Mouse (Mus musculus) brain, embryonic 14.5 days (tissue): ENCODE measurements around the gene Abcb10.

Experiments used
- CTCF ChIP-seq: fragments of 200-500 bp; IDR thresholded peaks from 2 replicates; pipeline ENCODE4 v1.5.1; 2012; ENCODE audit warnings: inconsistent platforms, mild to moderate bottlenecking, moderate library complexity, borderline replicate concordance; ENCODE audit not compliant: insufficient read depth, insufficient read length; ENCODE audit errors: extremely low read depth
- POLR2A ChIP-seq: fragments of 200-500 bp; IDR thresholded peaks from 2 replicates; pipeline ENCODE4 v1.6.1; 2012; ENCODE audit warnings: mild to moderate bottlenecking, inconsistent platforms, borderline replicate concordance; ENCODE audit not compliant: poor library complexity, insufficient read depth, insufficient read length, severe bottlenecking; ENCODE audit errors: extremely low read depth

GRCm38 (mm10) chr8:124021237-124022227 is 38.6 kb upstream of the Abcb10 start, which contains the start of the genes Taf5l and Urb2:
- TF ChIP-seq CTCF, result no peak
- peak; percentile 84 for TF ChIP-seq POLR2A
